Mouse (Mus musculus): ENCODE data around the gene Plscr1.

The Plscr1 gene

GRCm38 (mm10) chr9:92298288-92298687 lies 48.7 kb downstream of the Plscr1 start:
- no peak for DNase-seq (ENCODE audit: extremely low read depth, insufficient read length, low spot score)

- no peak for DNase-seq (ENCODE audit: extremely low read depth, insufficient read length, low spot score)
Observed at GRCm38 (mm10) chr9:92301213-92301612, 51.7 kb downstream of the Plscr1 start.

- DNase-seq (ENCODE audit: extremely low read depth, insufficient read length, low spot score) = no peak
Observed at GRCm38 (mm10) chr9:92305075-92305474, 55.5 kb downstream of the Plscr1 start.

- DNase-seq (ENCODE audit: extremely low read depth, insufficient read length, low spot score) = no peak
Observed at GRCm38 (mm10) chr9:92305620-92306220, 56.2 kb downstream of the Plscr1 start.

GRCm38 (mm10) chr9:92309077-92309476 lies 59.5 kb downstream of the Plscr1 start, which contains the start of gene 1700057G04Rik:
Gene 1700057G04Rik (plus strand): TSS chr9:92309377.
- DNase-seq (ENCODE audit: extremely low read depth, insufficient read length, low spot score) = no peak

- DNase-seq (ENCODE audit: extremely low read depth, insufficient read length, low spot score) = no peak
Observed at GRCm38 (mm10) chr9:92316791-92317190, 67.2 kb downstream of the Plscr1 start.

Measured in 3134 (cell line).